Mouse (Mus musculus): ENCODE measurements around the gene Gm44973.

GRCm38 (mm10) chr7:5038109-5038732 lies 22.9 kb downstream of the Gm44973 start, which contains the start of gene Zfp784:
- TF ChIP-seq POLR2A (IDR thresholded peaks at IDR 0.05; ENCODE audit: low read depth, low read length) (peak; percentile 79), CTCF (IDR thresholded peaks at IDR 0.05; ENCODE audit: extremely low read depth, insufficient read depth, insufficient read length, insufficient replicate concordance) (no peak)

All from spleen, adult 2 months (tissue).